Mouse (Mus musculus) fibroblast of lung, adult 2 months (primary cell): Measurements from ENCODE around the gene Dnajb1.
"Not testable (repeated sequence)": the region's sequence is repeated elsewhere in the genome, so short reads cannot be mapped to it uniquely, and the experiment has no call there.

Experiments
- DNase-seq: peaks from one replicate; pipeline ENCODE4 v3.0.0-alpha.2; 2011; ENCODE audit warnings: low read depth

Gene Dnajb1

DNA sequence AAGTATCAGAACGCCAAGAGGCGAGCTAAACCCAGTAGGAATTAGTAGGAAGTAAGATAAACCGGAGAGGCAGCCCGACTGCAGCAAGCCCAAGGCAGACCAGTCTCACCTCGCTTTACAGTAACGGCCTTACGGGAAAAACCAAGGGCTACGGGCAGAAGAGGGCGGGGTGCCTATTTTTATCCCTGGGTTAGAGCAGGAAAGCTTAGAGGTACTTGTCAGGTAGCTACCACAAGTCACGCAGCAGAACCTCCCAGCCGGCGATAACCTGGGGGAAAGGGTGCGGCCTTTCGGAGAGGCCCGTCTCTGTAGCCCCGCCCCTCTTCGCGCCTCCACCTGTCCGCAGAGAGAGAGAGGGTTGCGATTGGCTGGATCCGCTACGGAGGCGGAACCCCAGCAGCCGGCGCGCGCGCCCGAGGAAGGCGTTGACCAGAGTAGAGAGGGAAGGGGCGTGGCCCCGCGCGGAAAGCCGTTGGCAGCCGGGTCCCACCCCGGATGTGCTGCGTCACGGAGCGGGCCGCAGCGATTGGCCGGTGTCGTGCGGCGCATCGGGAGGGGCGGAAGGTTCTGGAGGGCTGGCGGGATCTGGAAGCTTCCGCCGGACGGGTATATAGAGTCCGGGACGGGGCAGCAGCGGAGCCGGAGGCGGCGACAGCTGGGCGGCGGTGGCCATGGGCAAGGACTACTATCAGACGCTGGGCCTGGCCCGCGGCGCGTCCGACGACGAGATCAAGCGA is at the start of gene Dnajb1, which contains the start of gene Tecr:
Gene Dnajb1 (plus strand): TSS at position 533 of the 737 bp plus-strand sequence.
Gene Tecr (minus strand): TSS at position 311 of the 737 bp plus-strand sequence.
- peak; percentile 95 for DNase-seq

DNA sequence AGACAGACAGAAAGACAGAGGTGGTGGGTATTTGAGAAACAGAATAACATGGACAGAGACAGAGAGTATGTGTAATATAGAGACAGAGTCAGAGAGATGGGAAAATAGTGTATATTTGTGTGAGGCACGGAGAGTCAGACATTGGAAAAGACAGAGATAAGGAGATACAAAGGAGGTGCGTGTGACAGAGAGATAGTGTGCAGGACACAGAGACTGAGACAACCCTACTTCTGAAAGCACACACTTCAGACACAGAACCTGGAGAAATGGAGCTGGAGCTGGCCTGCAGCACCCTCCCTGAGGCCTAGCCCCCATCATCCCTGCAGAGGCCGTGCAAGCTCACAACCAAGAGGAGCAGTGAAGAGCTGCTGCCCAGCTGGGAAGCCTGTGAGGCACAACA is 45.3 kb upstream of the Dnajb1 start:
- DNase-seq: no peak

DNA sequence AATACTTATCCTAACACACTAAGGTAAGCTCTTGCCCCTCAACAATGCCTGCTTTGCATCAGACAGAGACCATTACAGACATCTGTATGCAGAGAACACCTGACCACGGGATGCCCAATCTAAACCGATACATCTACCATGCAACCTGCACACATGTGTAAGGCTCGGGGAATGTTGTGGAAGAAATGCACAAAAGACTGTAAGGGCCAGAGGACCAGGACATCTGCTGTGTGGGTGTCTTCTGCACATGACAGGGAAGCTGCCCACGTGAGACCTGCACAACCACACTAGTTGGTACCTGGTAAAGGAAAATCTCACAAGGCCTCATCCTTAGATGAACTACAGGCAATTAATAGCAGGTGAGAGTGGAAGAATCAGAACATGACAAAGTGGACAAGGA is 44.7 kb upstream of the Dnajb1 start:
- no peak for DNase-seq

- no peak for DNase-seq
These were observed 42.1 kb upstream of the Dnajb1 start for GRCm38 (mm10) chr8:83565731-83566375.

- peak; percentile 79 for DNase-seq
These were observed 41.3 kb upstream of the Dnajb1 start, which contains the start of gene Ndufb7 for GRCm38 (mm10) chr8:83566469-83567395. TSS of gene Ndufb7 (plus strand) at chr8:83566671.

DNA sequence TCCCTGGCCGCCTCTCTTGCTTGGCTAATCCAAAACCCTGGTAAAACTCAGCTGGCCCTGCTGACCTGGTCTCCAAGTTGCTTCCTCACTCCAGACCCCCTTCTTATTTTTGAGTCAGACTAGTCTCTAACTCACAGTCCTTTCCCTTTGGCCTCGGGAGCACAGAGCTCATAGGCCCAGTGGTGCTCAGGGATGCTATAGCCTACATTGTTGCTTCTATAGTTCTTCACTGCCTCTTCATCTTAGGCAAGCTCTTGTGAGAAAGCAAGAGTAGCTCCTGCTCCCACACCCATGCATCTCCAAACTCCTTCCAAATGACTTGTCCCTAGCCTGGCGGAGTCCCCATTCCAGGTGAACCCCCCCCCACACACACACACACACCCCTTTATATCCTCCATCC is 40.3 kb upstream of the Dnajb1 start:
- no peak for DNase-seq

DNA sequence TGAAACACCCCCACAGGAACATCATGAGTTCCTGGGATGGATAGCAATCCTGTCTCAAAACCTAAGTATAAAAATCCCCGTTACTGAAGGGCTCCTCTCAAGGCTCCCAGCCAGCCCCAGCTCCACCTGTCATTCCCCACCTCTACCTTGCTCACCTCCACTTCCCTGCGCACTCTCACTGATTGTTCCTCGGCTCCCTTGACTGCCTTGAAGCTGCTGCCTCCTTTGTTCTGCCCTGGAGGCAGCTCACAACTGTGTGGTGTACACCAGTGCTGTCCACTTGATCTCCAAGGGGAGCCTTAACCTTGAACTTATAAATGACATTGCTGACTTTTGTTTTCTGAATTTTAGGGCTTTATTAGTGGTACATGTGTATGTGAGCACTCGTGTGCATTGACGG is 39.9 kb upstream of the Dnajb1 start:
- DNase-seq: no peak

DNA sequence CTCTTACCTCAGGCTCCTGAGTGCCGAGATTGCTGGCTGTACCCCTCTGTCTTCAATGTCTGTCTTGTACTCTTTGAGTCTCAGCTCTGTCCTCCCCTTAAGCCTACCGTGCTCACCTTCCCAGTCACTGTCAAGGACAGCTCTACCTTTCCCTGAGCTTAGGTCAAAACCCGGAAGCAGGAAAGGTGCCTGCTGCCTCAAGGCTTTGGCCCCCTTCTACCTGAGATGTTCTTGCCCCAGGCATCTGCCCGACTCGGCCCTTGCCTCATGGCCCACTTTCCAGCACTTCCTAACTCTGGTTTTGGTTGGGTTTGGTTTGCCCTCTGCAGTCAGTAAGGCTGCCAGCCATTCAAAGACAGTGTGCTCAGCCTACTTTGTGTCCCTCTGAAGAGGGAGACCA is 39.2 kb upstream of the Dnajb1 start:
- no peak for DNase-seq

- DNase-seq: no peak
These were observed 38.8 kb upstream of the Dnajb1 start for GRCm38 (mm10) chr8:83569165-83569564.

GRCm38 (mm10) chr8:83570272-83571000 is 37.6 kb upstream of the Dnajb1 start:
- no peak for DNase-seq

DNA sequence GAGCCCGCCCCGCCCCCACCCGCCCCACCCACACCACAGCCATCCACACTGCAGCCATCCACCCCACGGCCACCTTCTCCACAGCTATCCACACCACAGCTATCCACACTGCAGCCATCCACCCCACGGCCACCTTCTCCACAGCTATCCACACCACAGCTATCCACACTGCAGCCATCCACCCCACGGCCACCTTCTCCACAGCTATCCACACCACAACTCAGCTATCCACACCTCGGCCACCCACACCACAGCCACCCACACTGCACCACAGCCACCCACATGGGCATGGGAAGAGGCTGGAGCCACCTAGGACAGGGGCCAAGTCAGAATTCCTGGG is 37.0 kb upstream of the Dnajb1 start:
- not testable (repeated sequence) for DNase-seq

DNA sequence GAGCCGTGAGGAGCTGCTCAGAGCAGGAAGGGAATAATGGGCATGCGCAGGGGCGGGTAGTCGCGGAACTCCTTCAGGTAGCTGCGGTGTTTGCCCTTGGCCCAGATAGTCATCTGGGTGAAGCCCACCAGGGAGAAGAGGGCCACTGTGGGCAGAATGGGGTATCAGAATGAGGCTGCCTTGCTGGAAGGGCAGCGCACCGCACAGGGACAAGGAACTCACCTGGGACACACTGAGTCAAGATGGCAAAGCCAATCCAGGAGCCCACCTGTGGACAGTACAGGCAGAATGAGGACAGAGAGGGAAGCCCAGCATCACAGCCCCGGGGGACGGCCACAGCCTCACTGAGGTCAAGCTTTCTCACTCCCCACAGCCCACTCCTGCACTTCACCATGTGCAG is 36.2 kb upstream of the Dnajb1 start:
- DNase-seq: no peak

GRCm38 (mm10) chr8:83572246-83572812 is 35.7 kb upstream of the Dnajb1 start:
- DNase-seq: no peak

GRCm38 (mm10) chr8:83573140-83573875 is 34.7 kb upstream of the Dnajb1 start:
- no peak for DNase-seq

- DNase-seq: no peak
These were observed 33.2 kb upstream of the Dnajb1 start for GRCm38 (mm10) chr8:83574631-83575315.

DNA sequence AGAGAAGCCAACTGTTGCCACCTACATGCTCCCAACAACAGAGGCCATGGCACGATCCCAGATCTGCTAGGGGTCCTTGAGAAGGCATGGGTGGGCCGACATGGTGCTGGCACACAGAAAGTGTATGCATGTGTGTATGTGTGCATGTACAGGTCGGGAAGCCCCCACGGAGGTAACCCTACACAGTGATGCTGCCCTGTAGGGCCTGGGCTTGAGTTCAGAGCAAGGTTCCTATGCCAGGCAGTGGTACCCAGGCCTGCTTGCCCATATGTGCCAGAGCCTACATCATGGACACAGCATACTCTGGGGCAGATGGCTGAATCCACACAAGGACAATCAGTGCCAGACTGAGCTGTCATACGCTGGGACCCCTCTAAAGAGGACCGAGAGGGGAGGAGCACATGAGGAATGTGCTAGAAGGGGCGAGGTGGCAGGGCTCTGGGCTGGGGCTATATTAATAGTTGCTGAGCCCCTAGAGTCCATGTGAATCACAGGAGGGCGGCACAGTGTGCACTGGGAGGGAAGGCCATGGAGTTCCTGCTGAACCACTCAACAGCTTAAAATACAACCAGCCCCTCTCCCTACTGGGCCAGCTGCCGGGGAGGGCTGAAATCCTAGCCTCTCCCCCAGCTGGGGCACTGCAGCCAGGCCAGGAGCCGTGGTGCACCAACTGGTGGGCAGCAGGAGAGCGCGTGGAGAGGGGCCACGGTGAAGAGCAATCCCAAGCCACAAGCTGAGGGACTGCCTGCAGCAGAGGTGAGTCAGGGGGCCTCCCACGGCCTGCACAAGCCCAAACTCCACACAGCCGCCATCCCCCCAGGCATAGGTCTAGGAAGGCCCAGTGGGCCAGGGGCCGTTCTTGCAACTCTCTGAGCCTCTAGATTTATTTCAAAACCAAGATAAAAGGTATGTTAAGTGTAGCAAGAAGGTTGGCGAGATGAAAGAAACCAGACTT is 32.2 kb upstream of the Dnajb1 start:
- DNase-seq: no peak

GRCm38 (mm10) chr8:83576516-83576895 is 31.5 kb upstream of the Dnajb1 start:
- no peak for DNase-seq

DNA sequence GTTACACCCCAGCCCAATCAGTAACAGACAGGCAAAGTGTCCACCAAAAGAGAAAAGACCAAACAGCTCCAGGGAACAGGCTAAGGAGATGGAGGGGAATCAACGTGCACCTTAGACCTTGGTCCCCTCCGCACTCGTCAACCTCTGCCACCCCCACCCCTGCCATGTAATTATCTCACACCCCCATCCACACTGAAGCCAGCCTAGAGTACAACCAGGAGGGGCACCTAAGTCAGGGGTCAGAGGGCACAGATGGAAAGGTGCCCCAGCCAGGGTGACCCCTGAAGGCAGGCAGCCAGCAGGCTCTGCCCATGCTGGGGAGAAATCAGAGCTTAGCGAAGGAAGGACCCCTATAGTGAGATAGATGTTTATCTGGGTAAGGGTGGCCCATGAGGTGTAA is 31.1 kb upstream of the Dnajb1 start:
- DNase-seq: no peak

DNA sequence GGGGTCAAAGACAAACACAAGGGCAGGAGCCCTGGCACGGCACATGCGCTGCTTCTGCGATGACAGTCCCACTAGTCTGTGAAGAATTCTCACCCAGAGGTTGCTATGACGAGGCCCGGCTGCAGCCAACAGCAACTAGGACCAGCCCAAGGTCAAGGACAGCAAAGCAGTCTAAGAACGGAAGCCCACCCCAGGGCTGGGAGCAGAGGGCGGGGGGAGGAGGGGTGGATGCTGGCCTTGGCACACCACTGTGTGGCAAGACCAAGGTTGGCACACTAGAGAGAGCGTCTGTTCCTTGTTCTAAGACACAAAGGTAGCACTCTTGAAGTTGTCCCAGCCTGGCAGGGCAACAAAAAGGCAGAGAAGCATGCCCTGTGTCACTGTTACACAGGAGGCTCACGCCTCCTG is 30.6 kb upstream of the Dnajb1 start:
- DNase-seq: no peak
